22 mouse cellular contexts compared by ENCODE assay signal in genomic region chr7:27128946-27129345, GRCm38 (mm10). TPM values are rescaled to one million over a fixed set of nuclear protein-coding genes. Genes with fewer than 3 reads are reported as not detected.
DNase-seq lines count a peak whose midpoint lies in the region; ATAC-seq and TF ChIP-seq lines count a peak whose summit lies in the region.
"Had no signal": no experiment of that assay in that cellular context is flagged by ENCODE, and none has a peak within 500 bp of the region (broad histone marks: within the 10 kb centered on the region; RNA-seq: fewer than 3 reads in every experiment).

No protein-coding gene starts in this region.

- DNase-seq in kidney, adult 11 months, result peak; percentile 37
- no peak for DNase-seq in kidney, adult 18-20 months
- peak; percentile 16 to 41 for DNase-seq in kidney, postnatal 25 days
- no peak for DNase-seq in lung, adult 2 months
- DNase-seq in lung, postnatal 25 days (ENCODE audit: low spot score), result no peak
- DNase-seq: cerebellum, adult 18-20 months; cerebellum, adult 9-10 months; gastrocnemius, postnatal 10 days; gastrocnemius, postnatal 36 days had no signal

- no peak for TF ChIP-seq CTCF in lung, adult 2 months (IDR thresholded peaks at IDR 0.05; ENCODE audit: insufficient read depth, low read length)

- no peaks in the 10 kb centered on the region for H3K27me3 ChIP-seq in kidney, embryonic 15.5 days
- H3K27me3 ChIP-seq: forebrain, embryonic 13.5 days; heart, embryonic 12.5 days; heart, embryonic 15.5 days; hindbrain, embryonic 13.5 days had no signal

- no peak overlapping the region for H3K4me2 ChIP-seq in kidney, embryonic 15.5 days
- H3K4me2 ChIP-seq: forebrain, embryonic 13.5 days; heart, embryonic 12.5 days; heart, embryonic 15.5 days; hindbrain, embryonic 13.5 days had no signal

- WGBS in kidney, embryonic 15.5 days, result 85% methylated on average over 13 of the region's 13 CpGs
- 65% methylated on average over 13 of the region's 13 CpGs for WGBS in lung, adult 2 months

- H3K27ac ChIP-seq in kidney, embryonic 15.5 days, result no peak overlapping the region
- H3K27ac ChIP-seq: forebrain, embryonic 10.5 days; forebrain, embryonic 13.5 days; heart, embryonic 15.5 days; hindbrain, embryonic 10.5 days; hindbrain, embryonic 13.5 days had no signal

- H3K36me3 ChIP-seq in kidney, embryonic 15.5 days, result no peaks in the 10 kb centered on the region
- H3K36me3 ChIP-seq: forebrain, embryonic 10.5 days; G1E; heart, embryonic 12.5 days; heart, embryonic 15.5 days; hindbrain, embryonic 10.5 days; hindbrain, embryonic 13.5 days had no signal

- no peak for ATAC-seq in kidney, embryonic 15.5 days (replicated peaks; ENCODE audit: low FRiP score)
- ATAC-seq: forebrain, embryonic 13.5 days; forebrain, embryonic 16.5 days; Patski had no signal

- no peak overlapping the region for H3K9ac ChIP-seq in kidney, embryonic 15.5 days
- H3K9ac ChIP-seq: forebrain, embryonic 13.5 days; heart, embryonic 12.5 days; heart, embryonic 15.5 days; hindbrain, embryonic 13.5 days had no signal

- H3K4me1 ChIP-seq in kidney, embryonic 15.5 days, result peaks cover 9% of the 10 kb centered on the region
- no peaks in the 10 kb centered on the region for H3K4me1 ChIP-seq in lung, adult 2 months (ENCODE audit: control insufficient read depth, insufficient read depth, low read length)
- H3K4me1 ChIP-seq: forebrain, embryonic 10.5 days; forebrain, embryonic 13.5 days; hindbrain, embryonic 10.5 days; hindbrain, embryonic 13.5 days had no signal

- peak; percentile 35; the same call in 1 of the 2 replicates for TF ChIP-seq POLR2A in lung, adult 2 months (IDR thresholded peaks at IDR 0.05; ENCODE audit: borderline replicate concordance, extremely low read depth, low read depth, low read length)

- H3K4me3 ChIP-seq in kidney, embryonic 15.5 days (replicated peaks), result no peak overlapping the region
- H3K4me3 ChIP-seq in lung, adult 2 months (replicated peaks; ENCODE audit: extremely low read depth, low read depth, low read length), result no peak overlapping the region
- H3K4me3 ChIP-seq: forebrain, embryonic 10.5 days; forebrain, embryonic 13.5 days; heart, embryonic 12.5 days; heart, embryonic 15.5 days; hindbrain, embryonic 10.5 days; hindbrain, embryonic 13.5 days had no signal

- H3K9me3 ChIP-seq in kidney, embryonic 15.5 days (replicated peaks), result no peaks in the 10 kb centered on the region
- H3K9me3 ChIP-seq: forebrain, embryonic 13.5 days; G1E; heart, embryonic 12.5 days; heart, embryonic 15.5 days; hindbrain, embryonic 13.5 days had no signal

RNA-seq across cellular contexts. Expression of gene Cyp2f2, which starts 9.2 kb away (rescaled TPM):
- polyA plus RNA-seq in kidney, embryonic 15.5 days (2015; fragmentation: Nextera tagmentation; extraction: Ambion mirVana), result not detected in 2 replicates
- polyA plus RNA-seq in lung, adult 2 months (2012; rRNA removed), result 3,886 and 4,289 TPM in 2 replicates
- polyA plus RNA-seq: embryonic facial prominence, embryonic 11.5 days; forebrain, embryonic 10.5 days; forebrain, embryonic 13.5 days; forebrain, embryonic 16.5 days; G1E; heart, embryonic 12.5 days; hindbrain, embryonic 10.5 days; Patski had no signal

RNA-seq across cellular contexts. Expression of gene Cyp2t4, which starts 24.6 kb away (rescaled TPM):
- 0.10 TPM in 1 of 2 replicates, not detected in the other for polyA plus RNA-seq in kidney, embryonic 15.5 days (2015; fragmentation: Nextera tagmentation; extraction: Ambion mirVana)
- polyA plus RNA-seq in lung, adult 2 months (2012; rRNA removed), result not detected in 2 replicates
- polyA plus RNA-seq: embryonic facial prominence, embryonic 11.5 days; G1E; heart, embryonic 12.5 days; heart, embryonic 15.5 days; hindbrain, embryonic 10.5 days had no signal

RNA-seq across cellular contexts. Expression of gene Egln2, which starts 37.7 kb away (rescaled TPM):
- polyA plus RNA-seq in kidney, embryonic 15.5 days (2015; fragmentation: Nextera tagmentation; extraction: Ambion mirVana), result 65.4 and 74.9 TPM in 2 replicates
- polyA plus RNA-seq in lung, adult 2 months (2012; rRNA removed), result 107 and 115 TPM in 2 replicates

RNA-seq across cellular contexts. Expression of gene Rab4b, which starts 49.8 kb away (rescaled TPM):
- 60.1 and 66.8 TPM in 2 replicates for polyA plus RNA-seq in kidney, embryonic 15.5 days (2015; fragmentation: Nextera tagmentation; extraction: Ambion mirVana)
- 67.8 and 69.0 TPM in 2 replicates for polyA plus RNA-seq in lung, adult 2 months (2012; rRNA removed)

RNA-seq across cellular contexts. Expression of gene Gm21983, which starts 51.9 kb away (rescaled TPM):
- 1.3 TPM in 1 of 2 replicates, not detected in the other for polyA plus RNA-seq in kidney, embryonic 15.5 days (2015; fragmentation: Nextera tagmentation; extraction: Ambion mirVana)
- polyA plus RNA-seq in lung, adult 2 months (2012; rRNA removed), result not detected in 2 replicates
- polyA plus RNA-seq: embryonic facial prominence, embryonic 11.5 days; embryonic facial prominence, embryonic 14.5 days; forebrain, embryonic 10.5 days; forebrain, embryonic 13.5 days; forebrain, embryonic 16.5 days; G1E; heart, embryonic 15.5 days; hindbrain, embryonic 16.5 days; Patski had no signal

Comparison
In these comparisons a context has a peak if more than half of its experiments do, and no peak if none do; other contexts are left out.
1. DNase-seq: peak in kidney, adult 11 months (single experiment) and kidney, postnatal 25 days (2 of 2); none in kidney, adult 18-20 months (single experiment), lung, adult 2 months (single experiment) and lung, postnatal 25 days (single experiment).
2. RNA of gene Cyp2f2, which starts 9.2 kb away (polyA plus RNA-seq): 3,886 to 4,289 TPM in lung, adult 2 months; not detected in kidney, embryonic 15.5 days; every median in the first group is over 1,000 times any median in the second.